Mouse (Mus musculus): Measurements from ENCODE around the gene Crabp2. TPM values are rescaled to one million over a fixed set of nuclear protein-coding genes. Genes with fewer than 3 reads are reported as not detected.

The Crabp2 gene
- polyA plus RNA-seq, 1 experiment from 2014 or later: 370 TPM

DNA sequence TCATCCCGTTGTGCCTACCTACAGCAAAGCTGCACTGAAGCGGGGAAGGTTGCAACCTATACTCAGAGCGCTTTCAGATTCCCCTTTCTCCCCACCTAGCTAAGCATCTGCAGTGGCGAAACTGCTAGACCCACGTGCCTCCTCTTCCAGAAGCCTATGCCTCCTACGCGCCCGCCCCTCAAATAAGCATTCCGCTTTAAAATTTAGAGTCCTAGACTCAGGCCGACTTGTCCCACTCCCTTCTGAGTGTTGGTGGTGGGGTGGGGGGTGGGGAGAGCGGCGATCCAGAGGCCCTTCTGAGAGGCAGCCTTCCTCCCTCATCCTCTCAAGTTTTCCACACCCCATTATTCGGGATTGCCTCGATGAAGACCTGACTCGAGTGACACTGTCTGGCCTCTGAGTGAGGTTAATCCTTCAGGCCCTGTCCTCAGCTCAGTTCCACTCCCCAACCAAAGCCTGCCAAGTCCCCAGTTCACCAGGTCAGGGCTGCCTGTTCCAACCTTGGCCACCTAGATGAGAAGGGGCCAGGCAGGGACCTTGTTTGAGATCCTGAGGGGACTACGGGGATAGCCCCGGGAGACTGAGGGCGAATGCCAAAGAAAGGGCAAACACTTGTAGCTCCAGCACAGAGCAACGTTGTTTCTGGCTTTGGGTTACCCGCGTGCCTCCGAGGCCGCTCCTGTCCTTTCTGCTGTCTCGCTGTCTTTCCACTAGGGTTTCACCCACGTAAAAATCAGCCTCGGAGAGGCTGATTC is 1.2 kb upstream of the Crabp2 start:
- no peaks in the 10 kb centered on the region for H3K9me3 ChIP-seq
- no peak for ATAC-seq (ENCODE audit: insufficient number of reproducible peaks, insufficient read depth, low FRiP score, low TSS enrichment, low read depth)
- peaks cover 79% of the 10 kb centered on the region for H3K4me1 ChIP-seq
- H3K4me3 ChIP-seq: peak overlapping the region; percentile 58
- peak overlapping the region; percentile 73 for H3K4me2 ChIP-seq
- H3K27ac ChIP-seq: peak overlapping the region; percentile 97
- peaks cover 9% of the 10 kb centered on the region for H3K36me3 ChIP-seq
- H3K9ac ChIP-seq: peak overlapping the region; percentile 78
- H3K27me3 ChIP-seq: no peaks in the 10 kb centered on the region
- WGBS: 2% methylated on average over 26 of the region's 26 CpGs

DNA sequence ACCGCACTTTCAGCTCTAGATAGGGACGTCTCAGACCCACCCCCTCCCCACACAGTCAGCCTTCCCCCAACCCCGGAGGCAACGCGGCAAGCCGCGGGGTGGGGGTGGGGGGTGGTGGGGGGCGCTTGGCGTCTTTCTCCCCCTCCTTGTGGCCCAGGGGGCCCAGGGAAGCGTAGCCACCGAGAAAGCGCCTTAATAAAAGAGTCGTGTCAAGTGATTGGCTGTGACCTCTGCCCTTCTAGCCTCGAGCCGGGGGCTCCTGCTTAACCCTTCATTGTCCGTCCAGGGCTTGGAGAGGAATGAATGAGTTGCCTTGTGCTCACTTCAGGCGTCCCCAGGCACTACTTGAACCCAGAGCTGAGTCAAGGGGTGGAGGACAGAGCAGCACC is 661 bp upstream of the Crabp2 start:
- Histone ChIP-seq H3K4me2 (peak overlapping the region; percentile 73), H3K27me3 (no peaks in the 10 kb centered on the region), H3K27ac (peak overlapping the region; percentile 97), H3K4me3 (peak overlapping the region; percentile 58), H3K36me3 (peaks cover 10% of the 10 kb centered on the region), H3K9ac (peak overlapping the region; percentile 78), H3K9me3 (no peaks in the 10 kb centered on the region), H3K4me1 (peaks cover 85% of the 10 kb centered on the region)
- ATAC-seq (ENCODE audit: insufficient number of reproducible peaks, insufficient read depth, low FRiP score, low TSS enrichment, low read depth): no peak
- under 1% methylated on average over 17 of the region's 17 CpGs for WGBS

DNA sequence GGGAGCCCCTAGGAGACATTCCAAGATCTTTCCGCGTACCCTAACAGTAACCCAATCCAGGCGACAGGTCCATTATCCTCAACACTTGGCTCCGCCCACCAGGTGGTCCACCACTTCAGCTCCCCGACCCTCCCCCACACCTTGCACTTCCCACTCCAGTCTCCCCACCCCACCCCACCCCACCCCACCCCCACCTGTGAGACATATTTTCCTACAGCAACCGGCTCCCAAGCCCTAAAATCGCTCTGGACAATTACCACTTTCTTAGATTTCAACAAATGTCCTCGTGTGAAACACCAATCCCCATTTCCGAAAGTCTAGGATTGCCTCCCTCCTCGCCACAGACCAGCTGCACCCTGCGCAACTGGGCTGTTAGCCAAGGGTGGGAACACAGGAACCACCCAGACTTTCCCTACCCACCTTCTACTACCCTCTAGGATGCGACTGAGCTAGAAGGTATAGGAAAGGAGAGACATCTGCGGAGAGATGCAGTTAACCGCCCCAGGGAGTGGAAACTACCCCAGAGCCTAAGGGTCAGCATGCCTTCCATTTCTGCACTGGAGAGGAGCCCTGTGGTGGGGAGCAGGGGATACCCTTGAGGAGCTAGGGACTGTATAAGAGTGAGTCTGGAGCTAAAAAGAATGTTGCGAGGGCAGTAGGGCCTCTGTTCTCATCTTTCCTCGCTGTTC is 944 bp downstream of the Crabp2 start:
- Histone ChIP-seq H3K4me1 (peaks cover 86% of the 10 kb centered on the region), H3K36me3 (peaks cover 26% of the 10 kb centered on the region), H3K9ac (peak overlapping the region; percentile 78), H3K4me3 (peak overlapping the region; percentile 58), H3K4me2 (peak overlapping the region; percentile 73), H3K27ac (peak overlapping the region; percentile 97), H3K9me3 (no peaks in the 10 kb centered on the region), H3K27me3 (no peaks in the 10 kb centered on the region)
- whole genome bisulfite sequencing: 1% methylated on average over 16 of the region's 16 CpGs
- 0 out of 2 replicates have a peak, but pooled peaks have one; percentile 22 for ATAC-seq (ENCODE audit: insufficient number of reproducible peaks, insufficient read depth, low FRiP score, low TSS enrichment, low read depth)

DNA sequence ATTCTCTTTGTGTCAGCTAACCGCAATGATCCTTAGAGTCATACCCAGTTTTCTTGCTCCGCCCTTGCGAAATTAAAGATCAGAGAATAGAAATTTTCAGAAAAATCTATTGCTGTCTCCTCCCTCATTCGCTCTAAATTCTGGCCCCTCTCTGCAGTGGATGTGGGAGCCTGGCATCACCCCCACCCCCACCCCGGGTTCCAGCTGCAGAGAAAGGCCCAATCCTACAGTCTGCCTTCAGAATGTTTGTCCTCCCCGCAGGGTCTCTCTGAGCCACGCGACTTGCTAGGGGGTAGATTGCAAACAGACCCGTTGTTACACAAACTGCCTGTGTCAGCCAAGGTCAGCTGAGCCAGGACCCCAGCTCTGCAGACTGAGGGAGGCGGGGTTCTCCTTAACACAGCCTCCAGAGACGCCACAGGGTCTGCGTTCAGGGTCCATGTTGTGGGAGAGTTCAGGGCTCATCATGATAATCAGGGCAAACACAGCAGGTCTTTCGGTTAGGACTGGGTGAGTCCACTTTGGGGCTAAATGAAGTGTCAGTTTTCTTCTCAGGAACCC is 1.6 kb downstream of the Crabp2 start:
- Histone ChIP-seq H3K9me3 (no peaks in the 10 kb centered on the region), H3K27ac (peak overlapping the region; percentile 97), H3K4me2 (peak overlapping the region; percentile 73), H3K27me3 (no peaks in the 10 kb centered on the region), H3K9ac (peak overlapping the region; percentile 78), H3K36me3 (peaks cover 32% of the 10 kb centered on the region), H3K4me1 (peaks cover 80% of the 10 kb centered on the region), H3K4me3 (peak overlapping the region; percentile 58)
- ATAC-seq (ENCODE audit: insufficient number of reproducible peaks, insufficient read depth, low FRiP score, low TSS enrichment, low read depth): 0 out of 2 replicates have a peak, but pooled peaks have one; percentile 11
- 2% methylated on average over 13 of the region's 13 CpGs for WGBS

DNA sequence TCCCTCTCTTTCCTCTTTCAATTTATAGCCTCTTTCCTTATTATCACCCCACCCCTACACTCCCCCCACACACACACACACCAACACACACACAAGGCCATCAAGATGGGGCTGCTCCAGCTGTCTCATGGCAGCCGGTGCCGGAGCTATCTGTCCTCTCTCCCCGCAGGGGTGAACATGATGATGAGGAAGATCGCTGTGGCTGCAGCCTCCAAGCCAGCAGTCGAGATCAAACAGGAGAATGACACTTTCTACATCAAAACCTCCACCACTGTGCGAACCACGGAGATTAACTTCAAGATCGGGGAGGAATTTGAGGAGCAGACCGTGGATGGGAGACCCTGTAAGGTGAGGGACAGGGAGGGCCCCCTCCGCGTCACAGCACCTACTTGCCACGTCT is 3.5 kb downstream of the Crabp2 start:
- 20% methylated on average over 12 of the region's 12 CpGs for WGBS
- Histone ChIP-seq H3K27me3 (no peaks in the 10 kb centered on the region), H3K9ac (peak overlapping the region; percentile 64), H3K36me3 (peaks cover 33% of the 10 kb centered on the region), H3K4me3 (peak overlapping the region; percentile 58), H3K27ac (peak overlapping the region; percentile 88), H3K9me3 (no peaks in the 10 kb centered on the region), H3K4me1 (peaks cover 61% of the 10 kb centered on the region), H3K4me2 (peak overlapping the region; percentile 73)
- no peak for ATAC-seq (ENCODE audit: insufficient number of reproducible peaks, insufficient read depth, low FRiP score, low TSS enrichment, low read depth)

DNA sequence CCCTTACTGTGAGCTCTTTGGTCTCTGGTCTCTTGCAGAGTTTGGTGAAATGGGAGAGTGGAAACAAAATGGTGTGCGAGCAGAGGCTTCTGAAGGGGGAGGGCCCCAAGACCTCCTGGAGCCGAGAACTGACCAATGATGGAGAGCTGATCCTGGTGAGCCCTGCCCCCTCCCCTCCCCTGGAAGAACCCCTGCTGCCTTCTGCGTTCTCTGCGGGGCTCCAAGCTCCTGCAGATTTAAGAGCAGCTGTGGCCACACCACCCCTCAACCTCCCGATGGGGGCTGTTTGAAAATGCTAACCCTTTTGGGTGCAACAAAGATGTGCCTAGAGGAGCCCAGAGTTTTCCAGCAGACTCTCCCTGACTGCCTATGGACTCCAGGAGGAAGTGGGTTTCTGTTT is 4.0 kb downstream of the Crabp2 start:
- Histone ChIP-seq H3K9ac (peak overlapping the region; percentile 64), H3K27me3 (no peaks in the 10 kb centered on the region), H3K4me2 (peak overlapping the region; percentile 73), H3K4me3 (peak overlapping the region; percentile 58), H3K27ac (peak overlapping the region; percentile 88), H3K9me3 (no peaks in the 10 kb centered on the region), H3K4me1 (peaks cover 56% of the 10 kb centered on the region), H3K36me3 (peaks cover 33% of the 10 kb centered on the region)
- WGBS: 7% methylated on average over 5 of the region's 5 CpGs
- ATAC-seq (ENCODE audit: insufficient number of reproducible peaks, insufficient read depth, low FRiP score, low TSS enrichment, low read depth): 0 out of 2 replicates have a peak, but pooled peaks have one; percentile 33

DNA sequence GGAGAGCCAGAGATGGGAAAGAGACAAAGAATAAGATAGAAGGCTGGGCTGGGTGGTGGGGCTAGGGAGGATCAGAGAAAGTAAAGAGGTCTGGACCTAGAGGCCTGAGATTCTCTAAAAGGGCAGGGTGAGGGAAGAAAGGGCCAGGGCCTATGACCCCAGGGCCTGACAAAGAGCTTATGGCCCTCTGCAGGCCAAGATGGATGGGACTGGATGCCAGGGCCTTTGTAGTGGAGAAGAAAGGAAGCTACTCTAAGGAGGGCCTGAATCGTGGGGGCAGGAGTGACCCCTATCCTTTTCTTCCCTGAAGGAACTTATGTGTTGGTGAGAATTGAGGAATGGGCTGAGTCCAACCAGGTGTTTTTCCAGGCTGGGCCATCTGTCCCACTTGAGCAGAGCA is 9.6 kb downstream of the Crabp2 start:
- H3K4me1 ChIP-seq: peaks cover 36% of the 10 kb centered on the region
- H3K27me3 ChIP-seq: no peaks in the 10 kb centered on the region
- no peak overlapping the region; the same call in 1 of the 2 replicates for H3K27ac ChIP-seq
- 11% methylated on average over 1 of the region's 1 CpGs for WGBS
- no peaks in the 10 kb centered on the region for H3K9me3 ChIP-seq
- H3K4me2 ChIP-seq: no peak overlapping the region
- no peak for ATAC-seq (ENCODE audit: insufficient number of reproducible peaks, insufficient read depth, low FRiP score, low TSS enrichment, low read depth)
- peaks cover 20% of the 10 kb centered on the region for H3K36me3 ChIP-seq
- 0 out of 2 replicates have a peak overlapping the region, but pooled peaks have one; percentile 2 for H3K9ac ChIP-seq
- H3K4me3 ChIP-seq: no peak overlapping the region

DNA sequence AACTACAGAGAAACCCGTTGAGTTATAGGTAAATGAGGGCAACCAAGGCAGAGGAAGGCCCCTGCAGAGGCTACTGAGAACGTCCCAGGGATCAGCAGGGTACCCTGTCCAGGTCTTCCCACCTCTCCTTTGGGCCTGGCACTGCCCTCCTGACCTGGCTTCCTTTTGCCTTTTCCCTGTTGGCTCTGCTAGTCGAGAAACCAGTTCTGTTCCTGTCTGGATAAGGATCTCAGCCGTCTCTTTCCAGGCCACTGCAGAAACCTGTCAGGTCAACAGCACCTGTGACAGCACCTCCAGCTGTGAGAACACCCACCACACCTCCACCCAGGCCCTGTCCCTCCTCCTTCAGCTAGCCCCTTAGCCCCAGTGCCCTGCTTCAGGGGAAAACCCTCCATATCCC is 10.0 kb downstream of the Crabp2 start:
- ATAC-seq (ENCODE audit: insufficient number of reproducible peaks, insufficient read depth, low FRiP score, low TSS enrichment, low read depth): no peak
- Histone ChIP-seq H3K9ac (no peak overlapping the region), H3K36me3 (peaks cover 16% of the 10 kb centered on the region), H3K4me2 (no peak overlapping the region), H3K4me1 (peaks cover 35% of the 10 kb centered on the region), H3K27me3 (no peaks in the 10 kb centered on the region), H3K4me3 (no peak overlapping the region), H3K9me3 (no peaks in the 10 kb centered on the region), H3K27ac (peak overlapping the region; percentile 99)
- WGBS: 21% methylated on average over 4 of the region's 4 CpGs

DNA sequence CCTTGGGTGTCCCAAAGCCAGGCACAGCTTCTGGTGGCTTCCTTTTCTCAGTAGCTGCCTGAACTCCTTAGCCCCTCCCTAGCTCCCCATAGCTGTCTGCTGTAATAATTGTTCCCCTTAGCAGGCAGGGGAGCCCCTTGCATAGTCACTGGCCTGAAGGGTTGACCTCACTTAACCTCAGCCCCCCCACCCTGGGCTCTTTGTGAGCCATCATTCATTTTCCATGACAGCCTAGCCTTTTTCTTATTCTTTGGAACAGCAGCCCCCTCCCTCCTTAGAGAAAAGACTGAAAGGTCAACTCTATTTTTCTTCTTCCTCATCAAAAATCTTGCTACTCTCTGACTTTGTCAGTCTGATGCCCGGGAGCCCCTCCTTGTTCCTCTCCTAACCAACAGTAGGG is 10.5 kb downstream of the Crabp2 start:
- no peaks in the 10 kb centered on the region for H3K27me3 ChIP-seq
- H3K4me3 ChIP-seq: no peak overlapping the region
- ATAC-seq (ENCODE audit: insufficient number of reproducible peaks, insufficient read depth, low FRiP score, low TSS enrichment, low read depth): no peak
- H3K27ac ChIP-seq: peak overlapping the region; percentile 99
- H3K4me1 ChIP-seq: peaks cover 35% of the 10 kb centered on the region
- 28% methylated on average over 1 of the region's 1 CpGs for WGBS
- no peak overlapping the region for H3K9ac ChIP-seq
- H3K9me3 ChIP-seq: no peaks in the 10 kb centered on the region
- peaks cover 11% of the 10 kb centered on the region for H3K36me3 ChIP-seq
- no peak overlapping the region for H3K4me2 ChIP-seq

DNA sequence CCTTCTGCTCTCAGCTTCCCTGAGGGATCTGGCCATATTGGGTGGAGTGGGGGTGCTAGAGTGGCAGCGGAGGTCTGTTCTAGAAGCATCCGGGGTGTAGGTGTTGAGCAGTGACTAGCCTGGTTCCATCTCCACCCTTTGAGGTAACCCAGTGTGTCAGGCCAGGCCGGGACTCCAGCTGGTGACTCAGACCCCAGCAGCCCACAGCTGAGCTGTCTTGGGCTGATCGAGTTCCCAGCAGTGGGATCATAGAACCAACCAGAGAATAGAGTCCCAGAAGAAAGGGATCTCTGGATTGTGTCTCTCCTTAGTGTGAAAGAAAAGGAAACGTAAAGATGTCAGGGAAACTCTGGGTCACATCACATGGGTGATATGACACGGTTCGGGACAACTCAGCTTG is 10.9 kb downstream of the Crabp2 start:
- peaks cover 7% of the 10 kb centered on the region for H3K36me3 ChIP-seq
- no peak overlapping the region for H3K9ac ChIP-seq
- 75% methylated on average over 7 of the region's 7 CpGs for WGBS
- no peaks in the 10 kb centered on the region for H3K9me3 ChIP-seq
- H3K4me2 ChIP-seq: peak overlapping the region; percentile 69; the same call in 1 of the 2 replicates
- no peaks in the 10 kb centered on the region for H3K27me3 ChIP-seq
- H3K27ac ChIP-seq: peak overlapping the region; percentile 99
- H3K4me3 ChIP-seq: no peak overlapping the region
- no peak for ATAC-seq (ENCODE audit: insufficient number of reproducible peaks, insufficient read depth, low FRiP score, low TSS enrichment, low read depth)
- H3K4me1 ChIP-seq: peaks cover 35% of the 10 kb centered on the region

DNA sequence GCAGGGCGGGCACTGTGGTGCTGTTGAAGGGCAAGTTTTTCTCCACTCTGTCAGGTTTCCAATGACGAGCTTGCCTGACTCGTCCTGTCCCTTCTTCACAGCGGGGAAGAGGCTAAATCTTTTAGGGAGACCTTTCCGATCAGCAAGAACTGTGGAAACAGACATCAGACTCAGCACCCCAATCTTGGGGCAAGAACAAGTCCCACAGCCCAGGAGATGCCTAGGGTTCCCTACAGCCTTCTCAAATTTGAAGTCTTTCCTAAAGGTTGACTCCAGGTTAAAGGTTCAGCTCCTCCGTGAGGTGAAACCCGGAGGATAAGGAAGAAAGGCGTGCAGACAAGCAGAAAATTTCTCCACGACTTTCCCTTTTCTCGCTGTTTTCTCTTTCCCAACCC is 11.7 kb downstream of the Crabp2 start:
- Histone ChIP-seq H3K9me3 (no peaks in the 10 kb centered on the region), H3K4me3 (peak overlapping the region; percentile 44)
- 4% methylated on average over 10 of the region's 10 CpGs for WGBS

More for the DNA sequence above, 11.7 kb downstream of the Crabp2 start:
- H3K4me2 ChIP-seq: peak overlapping the region; percentile 69
- no peak for ATAC-seq (ENCODE audit: insufficient number of reproducible peaks, insufficient read depth, low FRiP score, low TSS enrichment, low read depth)
- H3K36me3 ChIP-seq: no peaks in the 10 kb centered on the region
- peak overlapping the region; percentile 99 for H3K27ac ChIP-seq
- peaks cover 35% of the 10 kb centered on the region for H3K4me1 ChIP-seq
- H3K9ac ChIP-seq: peak overlapping the region; percentile 77
- H3K27me3 ChIP-seq: no peaks in the 10 kb centered on the region
